Mouse (Mus musculus): Measurements from ENCODE around the gene E130308A19Rik. TPM values are rescaled to one million over a fixed set of nuclear protein-coding genes. Genes with fewer than 3 reads are reported as not detected.

Gene E130308A19Rik
- polyA plus RNA-seq, 2 experiments from 2014 or later = 7.6 to 9.1 TPM

DNA sequence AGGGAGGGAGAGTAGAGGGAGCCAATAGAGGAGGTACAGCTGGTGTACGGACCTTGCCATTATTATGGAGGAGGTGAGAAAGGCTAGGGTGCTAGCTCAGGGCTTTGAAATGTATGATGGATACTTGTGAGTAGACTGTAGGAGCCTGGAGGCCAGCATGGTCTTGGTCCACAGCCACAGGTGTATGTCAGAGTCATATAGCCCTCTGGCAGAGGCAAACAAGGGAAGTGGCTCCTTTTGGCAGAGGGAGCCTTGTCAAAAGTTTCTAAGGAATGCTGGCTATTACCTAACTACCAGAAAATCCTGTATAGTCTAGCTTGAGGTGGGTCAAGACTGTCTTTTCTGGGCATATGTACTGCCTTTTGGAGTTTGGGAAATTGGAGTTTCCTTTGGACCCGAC, 14.7 kb downstream of the E130308A19Rik start:
- ATAC-seq = no peak

DNA sequence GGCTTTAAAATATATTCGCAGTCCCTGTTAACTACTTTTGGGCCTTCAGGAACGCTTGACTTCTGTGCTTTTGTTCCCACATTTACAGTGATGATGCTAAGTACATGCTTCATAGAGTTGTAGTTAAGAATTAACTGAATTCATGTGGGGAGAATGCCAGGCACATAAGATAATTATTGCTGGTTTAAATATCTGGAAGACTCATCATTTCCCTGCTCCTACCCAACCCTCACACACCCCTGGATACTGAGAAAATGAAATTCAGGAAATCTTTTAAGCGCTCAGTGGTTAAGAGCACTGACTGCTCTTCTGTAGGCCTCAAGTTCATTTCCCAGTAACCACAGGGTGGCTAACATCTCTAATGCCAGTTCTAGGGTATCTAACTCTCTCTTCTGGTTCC, 16.0 kb downstream of the E130308A19Rik start:
- no peak for ATAC-seq

DNA sequence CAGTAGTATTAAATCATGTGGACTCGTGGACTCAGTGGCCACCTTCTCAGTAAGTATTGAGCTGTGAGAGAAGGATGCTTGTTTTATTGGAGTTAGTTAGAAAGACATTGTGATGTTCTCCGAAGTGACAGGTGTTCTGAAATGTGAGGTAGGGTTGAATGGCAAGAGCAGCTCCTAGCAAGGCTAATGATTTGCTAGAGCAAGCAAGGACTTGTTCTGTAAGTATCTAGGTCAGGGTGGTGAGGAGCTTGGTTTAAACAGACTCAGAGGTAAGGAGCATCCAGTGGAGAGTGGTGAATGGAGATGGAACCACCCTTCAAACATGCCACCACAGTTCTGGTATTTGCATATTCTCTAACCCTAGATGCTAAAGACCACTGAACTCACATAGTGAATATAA, 16.6 kb downstream of the E130308A19Rik start:
- ATAC-seq = no peak

DNA sequence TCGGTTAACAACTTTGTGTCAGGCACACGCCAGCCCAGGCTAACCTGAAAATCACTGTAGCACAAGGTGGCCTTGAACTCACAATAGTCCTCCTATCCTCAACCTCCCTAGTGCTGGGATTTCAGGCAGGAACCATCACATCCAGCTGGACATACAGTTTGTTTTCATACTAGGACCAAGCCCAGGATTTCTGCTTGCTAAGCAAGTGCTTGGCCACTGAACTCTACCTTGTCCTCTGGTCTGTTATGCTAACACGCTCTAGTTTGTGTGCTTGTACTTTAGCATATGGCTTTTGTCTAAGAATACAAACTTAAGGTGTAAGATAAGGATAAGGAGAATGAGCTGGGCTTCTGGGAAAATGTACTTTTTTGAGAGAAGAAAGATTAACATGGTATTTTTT, 18.4 kb downstream of the E130308A19Rik start:
- ATAC-seq = no peak

DNA sequence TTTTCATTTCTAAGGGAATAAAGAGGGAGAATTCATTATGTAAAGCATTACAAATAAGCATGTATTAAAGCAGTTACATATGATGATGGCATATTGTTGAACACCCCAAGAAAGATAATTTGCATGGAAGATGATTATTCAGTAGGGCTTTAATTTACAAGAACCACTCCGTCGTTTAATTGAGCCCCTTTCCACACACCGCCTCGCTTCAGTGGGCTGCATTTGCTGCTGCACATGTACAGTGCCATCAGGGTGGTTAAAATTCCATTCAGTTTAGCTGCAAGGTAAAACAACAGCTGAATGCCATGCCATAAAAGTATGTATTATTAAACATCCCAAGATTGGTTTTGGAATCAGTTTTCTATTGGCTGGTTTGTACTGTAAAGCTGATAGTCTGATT, 19.0 kb downstream of the E130308A19Rik start:
- no peak for ATAC-seq

DNA sequence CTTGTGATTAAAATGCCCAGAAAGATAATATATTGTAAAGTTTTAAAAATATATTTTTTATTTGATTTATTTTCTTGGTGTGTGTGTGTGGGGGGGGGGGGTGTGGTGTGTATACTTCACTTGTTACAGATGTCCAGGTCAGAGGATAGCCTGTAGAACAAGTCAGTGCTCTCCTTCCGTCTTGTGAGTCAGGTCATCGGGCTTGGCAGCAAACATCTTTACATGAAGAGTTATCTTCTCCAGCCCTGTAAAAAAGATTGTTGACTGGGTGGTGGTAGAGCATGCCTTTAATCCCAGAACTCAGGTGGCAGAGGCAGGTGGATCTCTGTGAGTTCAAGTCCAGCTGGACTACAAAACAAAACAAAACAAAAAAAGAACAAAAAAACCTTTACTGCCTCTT, 19.6 kb downstream of the E130308A19Rik start:
- no peak for ATAC-seq

DNA sequence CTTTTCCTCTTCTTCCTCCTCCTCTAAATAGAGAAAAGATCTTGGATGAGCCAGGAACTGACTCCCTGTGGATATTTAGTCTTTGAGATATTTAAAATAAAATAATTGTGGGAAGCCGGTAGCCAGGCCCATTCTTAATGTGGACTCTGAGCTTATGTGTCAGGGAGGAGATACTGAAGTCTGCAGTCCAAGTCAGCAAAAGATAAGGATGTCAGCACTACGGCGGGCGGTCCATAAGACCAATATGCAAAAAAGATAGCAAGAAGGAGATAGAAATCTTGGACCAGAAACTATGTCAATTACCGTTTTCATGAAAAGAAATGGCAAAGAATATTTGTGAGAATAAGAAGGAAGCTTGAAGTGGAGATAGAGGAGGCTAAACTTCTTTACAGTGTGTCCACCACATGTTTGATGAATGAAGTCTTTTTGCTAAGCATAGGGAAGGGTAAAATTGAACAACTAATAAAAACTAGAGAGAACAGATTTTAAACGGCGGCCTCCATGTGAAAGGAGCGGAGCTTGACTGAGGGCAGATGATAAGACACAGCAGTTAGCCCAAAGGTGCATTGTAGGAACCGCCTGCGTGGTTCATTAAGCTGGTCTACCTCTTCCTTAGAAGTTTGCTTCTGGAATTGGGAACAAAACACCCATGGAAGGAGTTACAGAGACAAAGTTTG, 20.1 kb downstream of the E130308A19Rik start:
- no peak for ATAC-seq

DNA sequence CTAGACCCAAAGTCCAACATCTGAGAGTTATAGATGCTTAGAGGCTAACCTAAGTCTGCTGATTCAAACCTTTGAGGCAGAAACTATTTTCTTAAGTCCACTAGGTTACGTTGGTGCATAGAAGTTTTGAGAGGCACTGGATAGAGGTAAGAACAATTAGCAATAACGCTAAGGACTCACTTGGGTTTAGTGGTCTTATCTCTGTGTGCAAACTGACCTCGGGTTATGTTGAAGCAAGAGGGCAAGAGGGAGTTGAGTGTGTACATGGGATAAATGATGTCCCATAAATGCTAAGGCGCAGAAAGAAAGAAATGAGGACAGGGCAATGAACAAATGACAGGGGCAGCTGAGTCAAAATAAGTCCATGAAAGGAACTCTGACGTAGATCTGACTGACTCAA, 23.1 kb downstream of the E130308A19Rik start:
- no peak for ATAC-seq

DNA sequence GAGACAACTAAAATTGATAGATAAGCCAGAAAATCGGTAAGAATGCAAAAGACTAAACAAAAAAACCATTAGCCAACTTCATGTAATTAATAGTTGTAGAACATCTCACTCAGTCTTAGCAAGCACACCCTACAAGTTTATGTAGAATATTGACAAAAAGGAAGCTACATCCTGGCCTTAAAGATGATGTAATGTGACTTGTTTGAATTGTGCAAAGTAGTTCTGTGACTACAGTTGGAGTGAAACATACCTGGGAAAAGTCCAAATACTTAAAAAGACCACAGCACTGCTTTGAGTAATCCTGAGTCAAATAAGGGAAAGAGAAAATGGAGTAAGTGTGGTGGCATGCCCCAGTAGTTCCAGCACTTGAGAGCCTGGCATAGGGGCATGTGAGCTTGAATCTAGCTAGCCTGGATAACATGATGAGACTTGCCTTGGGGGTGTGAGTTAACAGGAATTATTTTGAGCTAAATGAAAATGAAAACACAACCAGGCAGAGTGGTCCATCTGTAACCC, 26.2 kb downstream of the E130308A19Rik start:
- no peak for ATAC-seq

DNA sequence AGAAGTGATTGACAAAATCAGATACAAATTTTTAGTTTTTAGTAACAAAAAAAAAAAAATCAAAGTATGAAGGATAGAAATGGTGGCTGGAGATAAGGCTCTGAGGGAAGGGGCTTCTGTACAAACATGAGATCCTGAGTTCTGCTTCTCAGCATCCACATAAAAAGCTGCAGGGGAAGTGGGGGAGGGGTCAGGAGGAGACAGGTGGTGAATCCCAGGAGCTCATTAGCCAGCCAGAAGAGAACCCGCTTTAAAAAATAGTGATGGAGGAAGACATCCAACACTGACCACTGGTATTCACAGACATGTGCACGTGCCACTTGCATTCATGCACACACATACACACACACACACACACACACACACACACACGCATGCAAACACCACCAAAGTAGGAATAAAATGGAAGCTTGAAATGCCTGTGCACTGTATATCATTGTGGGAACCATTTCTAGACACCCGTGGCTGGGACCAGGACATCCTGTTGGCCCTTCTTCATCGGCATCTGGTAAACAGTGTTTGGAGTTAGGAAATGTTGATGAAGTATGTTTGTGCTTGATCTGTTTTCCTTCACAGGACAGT, 30.1 kb downstream of the E130308A19Rik start:
- ATAC-seq = no peak

DNA sequence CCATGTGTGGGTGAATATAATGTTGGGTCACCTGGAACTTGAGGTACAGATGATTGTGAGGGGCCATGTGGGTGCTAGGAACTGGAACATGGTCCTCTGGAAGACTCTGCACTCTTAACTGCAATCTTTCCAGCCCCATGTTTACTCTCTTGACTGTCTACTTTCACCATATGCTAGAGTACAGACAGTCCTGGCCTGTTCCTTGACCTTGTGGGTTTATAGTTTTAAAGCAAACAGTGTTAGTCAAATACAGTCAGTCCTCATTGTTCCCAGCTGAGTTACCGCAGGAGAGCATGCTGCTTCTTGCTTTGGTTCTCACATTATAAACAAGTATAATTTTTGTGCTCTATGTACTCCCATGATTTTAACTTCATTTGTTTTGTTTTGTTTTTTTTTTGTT, 36.2 kb downstream of the E130308A19Rik start:
- no peak for ATAC-seq

DNA sequence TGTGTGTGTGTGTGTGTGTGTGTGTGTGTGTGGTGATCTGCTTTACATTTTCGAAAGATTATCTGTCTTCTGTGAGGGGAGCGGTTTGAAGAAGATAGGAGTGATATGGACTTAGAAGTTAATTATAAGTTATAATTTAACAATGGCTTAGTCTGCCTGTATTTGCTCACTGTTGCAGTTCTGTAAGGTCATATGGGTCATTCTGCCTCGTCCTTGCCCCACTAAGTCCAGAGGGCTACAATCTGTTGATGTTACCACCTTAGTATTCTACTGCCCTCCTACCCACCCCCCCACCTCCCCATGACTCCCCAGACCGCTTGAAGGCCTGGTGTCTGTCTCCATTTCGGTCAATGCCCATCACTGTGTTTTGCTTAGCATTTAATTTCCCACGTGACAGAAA, 37.4 kb downstream of the E130308A19Rik start:
- ATAC-seq = no peak

DNA sequence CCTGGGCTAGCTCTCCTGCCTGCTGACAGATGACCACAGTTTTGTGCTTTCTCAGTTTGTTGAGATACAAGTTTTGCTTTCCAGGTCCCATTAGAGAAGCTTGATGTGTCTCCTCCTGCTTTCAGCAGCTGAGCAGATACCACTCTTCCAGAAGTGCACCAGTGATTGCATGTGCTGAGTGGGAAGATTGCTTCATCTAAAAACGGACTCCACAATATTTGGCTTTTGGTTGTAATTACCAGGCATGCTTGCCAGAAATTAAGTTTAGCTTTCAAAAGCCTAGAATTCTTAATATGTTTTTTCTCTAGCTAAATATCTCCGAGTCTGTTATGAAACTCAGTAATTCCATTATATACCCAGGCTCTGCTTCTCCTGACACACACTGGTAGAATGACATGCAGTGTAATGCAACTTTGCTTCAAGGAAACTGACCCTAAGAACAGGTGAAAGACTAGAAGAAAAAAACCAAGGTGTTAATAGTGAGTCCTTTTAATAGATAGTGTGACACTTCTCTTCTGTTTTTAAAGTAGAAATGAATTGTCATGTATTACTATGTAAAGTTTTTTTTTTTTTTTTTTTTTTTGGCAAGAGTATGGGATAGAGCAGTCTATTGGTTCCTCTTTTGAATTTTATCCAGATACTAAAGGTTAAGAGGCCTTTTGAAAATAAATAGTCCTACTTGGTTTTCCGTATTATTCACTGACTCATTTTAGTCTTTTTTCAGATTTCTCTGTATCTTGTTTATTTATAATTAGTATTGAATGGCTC, 40.7 kb downstream of the E130308A19Rik start:
- no peak for ATAC-seq

DNA sequence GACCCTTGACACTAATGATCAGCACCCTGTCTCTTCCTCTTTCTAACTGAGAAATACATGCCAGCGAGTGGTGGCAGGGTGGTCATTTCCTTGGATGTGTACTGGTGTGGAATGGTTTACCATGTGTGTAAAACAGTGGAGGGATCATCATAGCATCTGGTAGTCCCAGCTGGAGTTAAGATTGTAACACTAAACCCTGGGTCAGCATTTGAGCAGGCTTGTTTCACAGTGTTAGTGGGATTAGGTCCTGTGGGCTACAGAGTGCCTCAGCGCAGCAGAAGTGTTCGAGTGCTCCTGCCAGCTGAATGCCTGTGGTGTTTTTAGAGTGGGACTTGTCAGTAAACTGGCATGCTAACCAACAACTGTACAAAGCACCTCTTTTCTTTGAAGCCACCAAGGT, 42.0 kb downstream of the E130308A19Rik start:
- ATAC-seq = no peak

DNA sequence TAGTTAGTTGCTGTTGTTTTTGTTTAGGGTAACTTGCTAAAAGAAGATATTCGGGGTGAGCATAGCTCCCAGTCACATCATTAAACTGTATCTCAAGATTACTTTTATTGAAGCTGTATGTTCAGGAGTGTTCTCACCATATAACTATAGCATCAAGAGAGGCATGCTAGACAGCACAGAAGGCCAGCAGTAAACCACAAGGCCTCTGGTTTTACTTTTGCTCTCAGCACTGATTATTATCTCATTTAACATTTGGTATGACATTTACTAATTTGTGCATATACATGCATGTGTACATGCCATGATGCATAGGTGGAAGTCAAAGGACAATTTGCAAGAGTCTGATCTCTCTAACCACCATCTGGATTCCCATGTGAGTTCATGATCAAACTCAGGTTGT, 43.1 kb downstream of the E130308A19Rik start:
- ATAC-seq = peak; percentile 32

DNA sequence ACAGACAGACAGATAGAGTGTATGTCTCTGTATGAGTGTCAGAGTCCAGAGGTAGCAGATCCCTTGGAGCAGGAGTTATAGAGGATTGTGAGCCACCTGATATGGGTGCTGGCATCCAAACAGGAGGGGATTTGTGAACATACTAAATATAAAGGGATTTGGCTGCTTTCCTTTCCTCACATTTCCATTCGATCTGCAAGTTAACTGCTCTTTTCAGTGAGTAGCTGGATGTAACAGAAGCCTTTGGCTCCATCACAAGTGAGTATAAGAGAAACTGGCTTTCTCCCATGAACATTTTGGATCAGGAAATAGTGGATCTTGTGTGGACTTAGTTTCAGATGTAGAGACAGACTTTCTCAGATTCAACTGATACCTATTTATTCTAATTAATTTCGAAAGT, 44.0 kb downstream of the E130308A19Rik start:
- no peak for ATAC-seq

DNA sequence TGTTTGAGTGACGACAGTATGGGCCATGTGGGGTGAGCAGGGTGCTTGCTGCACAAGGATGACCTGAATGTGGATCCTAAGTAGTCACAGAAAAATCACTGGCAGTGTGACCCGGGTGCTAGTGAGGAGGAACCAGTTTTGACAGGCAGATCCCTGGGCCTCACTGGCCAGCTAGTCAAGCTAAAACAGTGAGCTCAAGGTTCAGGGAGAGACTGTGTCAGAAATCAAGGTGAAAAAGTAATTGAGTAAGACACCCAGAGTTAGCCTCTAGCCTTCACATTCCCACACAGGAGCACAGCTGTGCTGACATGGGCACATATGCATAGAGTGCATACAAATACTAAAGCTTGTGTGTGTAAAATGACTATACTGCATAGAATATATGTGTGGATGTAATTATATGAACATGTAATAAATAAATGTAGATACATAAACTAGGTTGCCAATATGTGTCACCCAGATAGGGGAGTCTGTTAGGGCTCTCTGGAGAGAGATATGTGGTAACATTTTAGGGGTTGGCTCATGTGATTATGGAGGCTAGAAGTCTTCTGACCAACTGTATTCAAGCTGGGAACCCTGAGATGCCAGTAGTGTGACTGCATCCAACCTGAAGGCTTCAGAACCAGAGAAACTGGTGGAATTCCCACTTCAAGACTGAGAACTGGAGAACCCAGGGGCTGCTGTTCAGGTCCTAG, 47.6 kb downstream of the E130308A19Rik start:
- no peak for ATAC-seq

DNA sequence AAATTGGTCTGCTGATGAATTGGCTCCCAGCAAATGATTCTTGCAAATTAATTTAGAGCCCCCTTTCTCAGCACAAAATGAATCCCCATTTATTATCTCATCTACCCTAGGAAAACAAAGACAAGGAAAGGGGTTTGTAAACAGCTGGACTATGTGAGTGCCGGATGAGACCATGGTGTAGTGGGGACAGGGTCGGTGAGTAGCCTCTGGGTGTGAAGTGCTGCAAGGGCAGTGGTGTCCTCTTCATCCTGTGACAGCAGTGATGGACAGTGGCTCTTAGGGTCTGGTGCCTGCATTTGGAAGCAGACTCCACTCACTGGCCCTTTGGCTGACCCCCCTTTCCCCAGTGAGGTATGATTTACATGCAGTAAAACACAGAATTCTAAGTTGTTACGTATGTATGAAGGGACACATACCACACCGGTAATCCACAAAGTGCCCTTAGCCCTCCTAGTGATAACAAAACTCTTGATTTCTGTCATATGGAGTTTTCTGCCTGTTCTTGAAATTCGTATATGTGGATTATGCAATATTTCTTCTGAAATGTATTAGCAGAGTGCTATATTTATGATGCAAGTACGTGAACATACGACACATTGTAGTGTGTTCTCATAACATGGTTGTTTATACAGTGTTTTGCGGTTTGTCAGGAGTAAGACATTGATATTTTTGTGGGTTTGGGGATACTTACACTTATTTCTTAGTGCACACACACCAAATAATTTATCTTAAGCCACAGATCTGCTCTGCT, 49.1 kb downstream of the E130308A19Rik start:
- no peak for ATAC-seq

DNA sequence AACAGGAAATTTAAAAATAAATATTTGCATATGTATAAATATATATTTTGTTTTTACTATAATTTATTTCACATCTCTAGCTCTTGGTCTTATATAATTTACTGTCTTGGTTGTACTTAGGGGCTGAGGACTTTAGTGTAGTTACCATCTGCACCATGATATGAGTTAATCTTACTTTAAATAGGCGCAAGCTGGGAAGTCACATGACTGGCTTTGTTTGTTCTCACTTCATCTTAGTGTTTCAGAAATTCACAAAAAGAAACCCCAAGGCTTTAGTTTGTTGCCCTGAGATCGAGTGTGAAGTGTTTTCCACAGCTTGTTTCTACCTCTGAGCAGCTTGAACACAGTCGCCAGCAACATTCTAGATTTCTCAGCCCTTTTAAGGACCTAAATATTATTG, 49.7 kb downstream of the E130308A19Rik start:
- no peak for ATAC-seq

DNA sequence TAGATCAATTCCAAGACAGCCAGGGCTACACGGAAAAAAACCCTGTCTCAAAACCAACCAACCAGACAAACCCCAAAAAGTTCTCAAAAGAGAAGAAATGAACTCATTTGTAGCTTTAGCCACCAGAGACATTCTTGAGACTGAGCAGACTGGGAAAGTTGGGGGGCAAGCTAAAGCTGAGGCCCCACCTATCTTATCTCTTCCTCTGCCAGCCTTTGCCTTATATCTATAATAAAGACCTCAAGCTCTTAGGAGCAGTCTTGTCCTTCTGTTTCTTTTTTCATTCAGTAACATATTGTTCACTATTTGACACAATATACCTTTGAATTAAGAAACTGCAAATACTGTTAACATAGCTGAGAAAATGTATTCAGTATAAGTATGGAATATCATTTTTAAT, 55.4 kb downstream of the E130308A19Rik start:
- ATAC-seq = no peak

DNA sequence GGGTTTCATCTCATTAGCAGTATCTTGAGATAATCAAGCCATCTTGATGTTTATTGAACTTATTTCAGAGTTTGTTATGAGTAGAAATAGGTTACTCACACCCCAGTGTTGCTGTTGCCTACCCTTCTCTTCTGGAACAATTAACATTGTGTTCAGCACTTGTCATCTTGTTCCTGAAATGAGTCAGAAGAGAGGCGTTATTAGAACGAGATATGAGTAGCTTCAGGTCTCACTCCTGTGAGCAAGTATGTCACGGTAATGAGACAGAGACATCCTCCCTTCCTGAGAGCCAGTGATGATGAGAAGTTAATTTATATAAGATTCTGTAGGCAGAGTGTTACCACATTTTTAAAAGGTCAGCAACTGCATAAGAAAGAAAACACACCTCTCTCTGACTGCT, 56.5 kb downstream of the E130308A19Rik start:
- ATAC-seq = peak; percentile 88

DNA sequence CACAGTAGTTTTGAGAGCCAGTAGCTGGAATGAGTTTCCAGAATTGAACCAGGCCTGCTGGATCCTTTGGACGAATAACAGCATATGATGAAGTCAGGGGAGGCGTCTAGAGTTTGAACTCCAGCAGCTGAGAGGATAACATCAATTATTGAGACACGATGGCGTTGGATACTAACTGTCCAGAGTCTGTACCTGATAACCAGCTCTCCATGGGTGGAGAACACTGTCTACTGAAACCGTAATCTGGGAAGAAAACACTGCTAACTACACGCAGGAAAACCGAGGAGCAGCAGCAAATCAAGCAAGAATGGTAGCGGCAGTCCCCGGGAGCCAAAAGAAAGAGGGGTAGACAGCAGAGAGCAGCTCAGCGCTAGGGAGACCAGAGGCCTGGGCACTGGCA, 56.9 kb downstream of the E130308A19Rik start:
- ATAC-seq = no peak

Measured in activated CD4-positive, CD25-positive, alpha-beta regulatory T cell, adult 4 months (primary cell).